Mouse (Mus musculus): ENCODE results near the gene Fam222b. TPM values are rescaled to one million over a fixed set of nuclear protein-coding genes. Genes with fewer than 3 reads are reported as not detected.
"Not testable (repeated sequence)": the region's sequence is repeated elsewhere in the genome, so short reads cannot be mapped to it uniquely, and the experiment has no call there.

The Fam222b gene
- polyA plus RNA-seq, 1 experiment from 2014 or later: 18.2 TPM

DNA sequence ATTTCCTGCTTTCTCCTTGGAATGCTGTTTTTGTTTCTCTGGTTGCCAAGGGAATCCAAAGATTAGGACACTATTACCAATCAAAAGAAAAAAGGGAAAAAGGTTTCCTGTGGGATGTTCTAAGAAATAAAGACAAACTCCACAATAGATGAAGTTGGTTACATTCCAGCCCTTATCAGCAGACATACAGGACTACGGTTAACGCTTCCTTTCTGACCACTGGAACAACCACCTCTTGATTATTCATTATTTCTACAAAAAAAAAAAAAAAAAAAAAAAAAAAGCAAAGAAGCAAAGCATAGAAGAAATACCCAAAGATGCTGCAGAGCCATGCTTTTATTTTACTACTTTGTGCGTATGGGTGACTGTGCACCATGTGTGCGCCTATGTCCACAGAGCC lies 28.4 kb downstream of the Fam222b start:
- Histone ChIP-seq H3K4me2 (no peak overlapping the region), H3K27ac (no peak overlapping the region), H3K36me3 (no peaks in the 10 kb centered on the region), H3K4me3 (replicated peaks) (no peak overlapping the region), H3K9ac (no peak overlapping the region), H3K9me3 (replicated peaks) (no peaks in the 10 kb centered on the region), H3K27me3 (no peaks in the 10 kb centered on the region), H3K4me1 (peaks cover 44% of the 10 kb centered on the region)
- ATAC-seq (replicated peaks; ENCODE audit: low FRiP score): no peak
- 84% methylated on average over 4 of the region's 4 CpGs for WGBS

DNA sequence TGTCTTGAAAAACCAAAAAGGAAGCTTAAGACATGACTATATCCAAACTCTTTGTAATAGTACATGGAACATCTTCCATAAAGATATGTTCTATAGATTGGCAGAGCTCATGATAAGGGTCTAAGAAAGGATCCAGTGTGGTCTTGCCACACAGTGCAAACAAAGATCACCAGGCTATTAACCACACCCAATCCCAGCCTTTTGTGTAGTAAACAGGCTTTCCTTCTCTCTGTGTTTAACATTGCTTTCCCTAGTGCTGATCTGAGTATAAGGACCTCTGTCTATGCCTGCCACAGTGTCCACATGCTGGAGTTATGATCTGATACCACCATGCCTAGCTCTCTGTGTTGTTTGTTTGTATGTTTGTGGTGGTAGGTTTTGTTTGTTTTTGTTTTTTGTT lies 29.3 kb downstream of the Fam222b start:
- no peaks in the 10 kb centered on the region for H3K36me3 ChIP-seq
- H3K4me3 ChIP-seq (replicated peaks): no peak overlapping the region
- H3K27me3 ChIP-seq: no peaks in the 10 kb centered on the region
- H3K4me1 ChIP-seq: peaks cover 44% of the 10 kb centered on the region
- no peak overlapping the region for H3K9ac ChIP-seq
- H3K27ac ChIP-seq: no peak overlapping the region
- H3K9me3 ChIP-seq (replicated peaks): no peaks in the 10 kb centered on the region
- H3K4me2 ChIP-seq: no peak overlapping the region
- ATAC-seq (replicated peaks; ENCODE audit: low FRiP score): no peak

DNA sequence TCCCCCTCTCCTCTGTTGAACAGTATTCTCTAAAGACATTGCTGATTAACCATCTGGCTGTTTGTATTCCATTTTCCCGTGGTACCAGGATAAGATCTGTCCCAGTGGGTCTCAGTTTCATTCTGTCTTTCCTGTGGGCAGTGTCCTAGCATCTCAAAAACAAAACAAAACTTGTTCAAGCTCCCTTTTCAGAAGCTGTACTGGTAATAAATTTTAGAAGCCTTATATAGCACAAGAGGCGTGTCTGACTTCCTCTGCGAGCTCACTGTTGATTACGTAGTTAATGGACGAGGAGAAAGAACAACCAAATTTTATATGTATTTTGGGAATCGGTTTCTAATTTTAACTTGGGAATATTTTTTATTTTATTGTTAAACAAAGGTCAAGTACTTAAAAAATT lies 31.2 kb downstream of the Fam222b start:
- H3K27ac ChIP-seq: peak overlapping the region; percentile 71
- H3K4me3 ChIP-seq (replicated peaks): no peak overlapping the region
- no peaks in the 10 kb centered on the region for H3K27me3 ChIP-seq
- no peaks in the 10 kb centered on the region for H3K9me3 ChIP-seq (replicated peaks)
- peaks cover 33% of the 10 kb centered on the region for H3K4me1 ChIP-seq
- H3K4me2 ChIP-seq: no peak overlapping the region
- WGBS: 30% methylated on average over 6 of the region's 6 CpGs
- no peaks in the 10 kb centered on the region for H3K36me3 ChIP-seq
- no peak overlapping the region for H3K9ac ChIP-seq
- ATAC-seq (replicated peaks; ENCODE audit: low FRiP score): no peak

DNA sequence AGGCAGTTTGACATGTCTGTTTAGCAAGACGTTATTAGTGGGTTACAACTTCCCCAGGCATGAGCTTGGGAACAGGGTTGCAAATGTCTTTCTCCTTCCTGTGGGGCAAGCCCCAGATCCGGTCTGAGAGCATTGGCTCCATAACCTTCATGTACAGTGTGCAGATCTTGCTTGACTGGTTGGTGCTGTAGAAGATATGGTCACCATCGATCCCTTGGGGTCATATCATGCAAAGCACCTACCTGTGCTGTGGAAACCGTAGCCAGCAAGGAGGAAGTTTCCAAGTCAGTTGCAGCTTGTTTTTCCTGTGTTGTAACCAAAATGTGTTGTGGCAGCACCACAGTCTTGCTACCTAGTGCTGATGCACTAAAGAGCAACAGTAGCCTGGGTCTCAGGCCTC lies 32.3 kb downstream of the Fam222b start:
- no peaks in the 10 kb centered on the region for H3K36me3 ChIP-seq
- H3K4me1 ChIP-seq: peaks cover 23% of the 10 kb centered on the region
- no peaks in the 10 kb centered on the region for H3K27me3 ChIP-seq
- H3K27ac ChIP-seq: no peak overlapping the region
- ATAC-seq (replicated peaks; ENCODE audit: low FRiP score): no peak
- 67% methylated on average over 4 of the region's 4 CpGs for WGBS
- no peaks in the 10 kb centered on the region for H3K9me3 ChIP-seq (replicated peaks)
- H3K4me3 ChIP-seq (replicated peaks): no peak overlapping the region
- H3K9ac ChIP-seq: no peak overlapping the region
- no peak overlapping the region for H3K4me2 ChIP-seq

DNA sequence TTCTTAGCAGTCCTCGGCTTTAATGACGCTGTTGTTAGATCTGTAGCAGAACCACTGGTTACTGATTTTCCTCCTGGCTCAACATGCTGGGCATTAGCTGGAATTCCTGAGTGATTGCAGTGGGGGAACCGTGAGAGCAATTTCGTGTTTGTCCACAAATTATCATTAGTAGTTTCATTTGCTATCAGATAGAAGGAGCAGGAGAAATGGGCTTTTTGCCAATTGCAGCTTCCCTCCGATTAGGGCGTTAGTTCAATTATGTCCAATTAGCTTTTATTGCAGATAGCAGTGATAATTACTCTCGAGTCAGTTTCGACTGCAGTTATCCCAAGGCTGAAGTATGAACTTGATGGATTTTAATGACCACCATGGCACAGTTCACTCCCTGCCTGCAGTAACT lies 35.0 kb downstream of the Fam222b start:
- WGBS: 60% methylated on average over 8 of the region's 8 CpGs
- ATAC-seq (replicated peaks; ENCODE audit: low FRiP score): no peak
- H3K4me1 ChIP-seq: peaks cover 23% of the 10 kb centered on the region
- no peaks in the 10 kb centered on the region for H3K9me3 ChIP-seq (replicated peaks)
- H3K4me2 ChIP-seq: no peak overlapping the region
- H3K36me3 ChIP-seq: no peaks in the 10 kb centered on the region
- no peak overlapping the region for H3K4me3 ChIP-seq (replicated peaks)
- H3K27ac ChIP-seq: no peak overlapping the region
- H3K9ac ChIP-seq: no peak overlapping the region
- no peaks in the 10 kb centered on the region for H3K27me3 ChIP-seq

DNA sequence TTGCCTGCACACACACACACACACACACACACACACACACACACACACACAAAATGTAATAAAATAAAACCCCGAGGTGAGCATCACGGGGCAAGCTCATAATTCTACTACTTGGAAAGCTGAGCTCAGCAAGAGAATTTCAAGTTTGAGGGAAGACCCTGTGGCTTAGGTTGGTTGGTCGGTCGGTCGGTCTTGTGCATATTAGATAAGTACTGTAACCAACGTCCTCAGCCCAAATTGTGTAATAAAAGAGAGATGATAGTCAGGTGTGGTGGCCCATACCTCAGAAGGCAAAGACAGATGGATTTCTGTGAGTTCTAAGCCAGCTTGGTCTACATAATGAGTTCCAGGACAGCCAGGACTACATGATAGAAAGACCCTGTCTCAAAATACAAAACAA lies 39.5 kb downstream of the Fam222b start:
- no peak for ATAC-seq (replicated peaks; ENCODE audit: low FRiP score)
- H3K9me3 ChIP-seq (replicated peaks): no peaks in the 10 kb centered on the region
- H3K27me3 ChIP-seq: no peaks in the 10 kb centered on the region
- H3K4me1 ChIP-seq: no peaks in the 10 kb centered on the region
- WGBS: 87% methylated on average over 6 of the region's 6 CpGs
- H3K36me3 ChIP-seq: no peaks in the 10 kb centered on the region
- H3K4me2 ChIP-seq: no peak overlapping the region
- no peak overlapping the region for H3K4me3 ChIP-seq (replicated peaks)
- H3K9ac ChIP-seq: no peak overlapping the region
- H3K27ac ChIP-seq: no peak overlapping the region

DNA sequence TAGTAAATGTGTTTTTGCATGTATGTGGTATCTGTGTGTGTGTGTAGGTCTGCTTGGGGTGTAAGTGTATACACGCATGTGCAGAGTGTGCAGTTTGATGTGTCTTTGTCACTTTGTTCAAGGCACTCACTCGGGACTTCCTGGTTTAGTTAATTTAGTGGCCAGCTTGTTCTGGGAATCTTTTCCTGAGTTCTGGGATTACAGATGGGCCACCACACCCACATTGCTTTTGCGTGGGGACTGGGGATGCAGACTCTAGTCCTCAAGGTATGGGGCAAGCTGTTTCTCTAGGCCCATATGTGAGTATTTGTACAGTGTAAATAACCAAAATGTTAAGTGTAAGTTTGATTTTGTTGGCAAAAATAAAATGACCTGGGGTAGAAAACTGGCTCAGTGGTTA lies 39.9 kb downstream of the Fam222b start:
- no peaks in the 10 kb centered on the region for H3K36me3 ChIP-seq
- no peak overlapping the region for H3K27ac ChIP-seq
- H3K9ac ChIP-seq: no peak overlapping the region
- H3K4me2 ChIP-seq: no peak overlapping the region
- ATAC-seq (replicated peaks; ENCODE audit: low FRiP score): no peak
- 74% methylated on average over 3 of the region's 3 CpGs for WGBS
- no peaks in the 10 kb centered on the region for H3K27me3 ChIP-seq
- no peaks in the 10 kb centered on the region for H3K9me3 ChIP-seq (replicated peaks)
- H3K4me1 ChIP-seq: no peaks in the 10 kb centered on the region
- no peak overlapping the region for H3K4me3 ChIP-seq (replicated peaks)

DNA sequence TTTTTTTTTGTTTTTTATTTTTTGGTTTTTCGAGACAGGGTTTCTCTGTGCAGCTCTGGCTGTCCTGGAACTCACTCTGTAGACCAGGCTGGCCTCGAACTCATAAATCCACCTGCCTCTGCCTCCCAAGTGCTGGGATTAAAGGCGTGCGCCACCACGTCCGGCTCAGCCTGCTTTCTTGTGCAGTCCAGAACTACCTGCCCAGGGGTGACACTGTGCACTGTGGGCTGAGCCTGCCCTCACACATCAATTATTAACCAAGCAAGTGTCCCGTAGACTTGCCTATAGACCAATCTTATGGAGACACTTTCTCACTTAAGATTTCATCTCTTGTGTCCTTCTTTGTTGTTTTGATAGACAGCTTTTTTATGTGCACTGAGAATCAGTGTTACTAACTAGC lies 40.9 kb downstream of the Fam222b start:
- not testable (repeated sequence) for H3K27ac ChIP-seq; H3K4me2 ChIP-seq; ATAC-seq (replicated peaks; ENCODE audit: low FRiP score); H3K4me1 ChIP-seq; H3K9ac ChIP-seq; H3K36me3 ChIP-seq; H3K9me3 ChIP-seq (replicated peaks); H3K4me3 ChIP-seq (replicated peaks); H3K27me3 ChIP-seq
- 69% methylated on average over 7 of the region's 7 CpGs for WGBS

DNA sequence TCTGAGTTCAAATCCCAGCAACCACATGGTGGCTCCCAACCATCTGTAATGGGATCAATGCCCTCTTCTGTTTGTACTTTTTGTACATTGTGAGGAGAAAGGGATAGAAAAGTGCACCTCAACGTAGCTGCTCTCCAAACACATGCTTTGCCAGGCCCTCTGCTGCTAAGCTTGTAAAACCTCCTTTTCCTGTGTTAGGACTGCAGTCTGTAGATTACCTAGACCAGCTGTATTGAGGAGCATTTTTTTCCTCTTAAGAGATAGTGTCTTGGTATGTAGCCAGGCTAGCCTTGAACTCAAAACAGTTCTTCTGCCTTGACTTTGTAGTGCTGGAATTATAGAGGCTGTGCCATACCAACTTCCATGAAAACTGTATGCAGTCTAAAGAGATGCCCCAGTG lies 41.7 kb downstream of the Fam222b start:
- Histone ChIP-seq H3K27me3 (no peaks in the 10 kb centered on the region), H3K27ac (no peak overlapping the region), H3K4me3 (replicated peaks) (no peak overlapping the region), H3K36me3 (no peaks in the 10 kb centered on the region), H3K4me2 (no peak overlapping the region), H3K9me3 (replicated peaks) (no peaks in the 10 kb centered on the region), H3K4me1 (no peaks in the 10 kb centered on the region), H3K9ac (no peak overlapping the region)
- no peak for ATAC-seq (replicated peaks; ENCODE audit: low FRiP score)
- 95% methylated on average over 1 of the region's 1 CpGs for WGBS

DNA sequence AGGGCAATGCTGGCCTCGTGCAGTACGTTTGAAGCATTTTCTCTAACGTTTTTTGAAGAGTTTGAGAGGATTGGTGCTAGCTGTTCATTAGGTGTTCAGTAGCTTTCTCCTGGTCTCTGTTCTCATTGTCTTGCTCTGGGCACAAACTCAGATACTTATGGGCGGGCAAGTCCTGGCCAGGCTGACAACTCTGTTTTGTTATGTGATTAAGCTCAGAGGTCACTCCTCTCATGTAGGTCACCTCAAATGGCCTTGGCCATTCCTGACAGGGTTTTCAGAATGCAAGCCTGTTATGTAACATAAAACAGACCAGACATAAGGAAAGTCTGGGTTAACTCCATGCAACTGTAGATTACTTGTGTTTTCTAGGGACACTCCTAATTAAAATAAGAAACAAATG lies 43.1 kb downstream of the Fam222b start:
- WGBS: 85% methylated on average over 4 of the region's 4 CpGs
- Histone ChIP-seq H3K36me3 (no peaks in the 10 kb centered on the region), H3K4me3 (replicated peaks) (no peak overlapping the region), H3K9ac (no peak overlapping the region), H3K4me1 (no peaks in the 10 kb centered on the region), H3K27ac (no peak overlapping the region), H3K9me3 (replicated peaks) (no peaks in the 10 kb centered on the region), H3K27me3 (no peaks in the 10 kb centered on the region), H3K4me2 (no peak overlapping the region)
- no peak for ATAC-seq (replicated peaks; ENCODE audit: low FRiP score)

DNA sequence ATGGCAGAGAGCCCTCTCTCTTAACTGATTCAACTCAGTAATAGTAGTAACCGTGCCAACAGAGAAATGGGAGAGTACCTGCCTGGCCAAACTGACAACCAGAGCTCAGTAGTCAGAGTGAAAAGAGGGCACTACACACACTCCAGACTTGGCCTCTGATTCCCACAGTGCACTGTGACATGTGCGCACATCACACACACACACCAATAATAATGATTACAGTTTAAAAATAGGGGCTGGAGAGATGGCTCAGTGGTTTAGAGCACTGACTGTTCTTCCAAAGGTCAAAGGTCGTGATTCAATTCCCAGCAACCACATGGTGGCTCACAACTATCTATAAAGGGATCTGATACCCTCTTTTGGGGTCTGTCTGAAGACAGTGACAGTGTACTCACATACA lies 43.6 kb downstream of the Fam222b start:
- no peak overlapping the region for H3K4me2 ChIP-seq
- H3K9me3 ChIP-seq (replicated peaks): no peaks in the 10 kb centered on the region
- no peaks in the 10 kb centered on the region for H3K27me3 ChIP-seq
- H3K27ac ChIP-seq: no peak overlapping the region
- no peak overlapping the region for H3K9ac ChIP-seq
- no peak for ATAC-seq (replicated peaks; ENCODE audit: low FRiP score)
- WGBS: 89% methylated on average over 3 of the region's 3 CpGs
- H3K4me1 ChIP-seq: no peaks in the 10 kb centered on the region
- no peak overlapping the region for H3K4me3 ChIP-seq (replicated peaks)
- H3K36me3 ChIP-seq: peaks cover 2% of the 10 kb centered on the region

DNA sequence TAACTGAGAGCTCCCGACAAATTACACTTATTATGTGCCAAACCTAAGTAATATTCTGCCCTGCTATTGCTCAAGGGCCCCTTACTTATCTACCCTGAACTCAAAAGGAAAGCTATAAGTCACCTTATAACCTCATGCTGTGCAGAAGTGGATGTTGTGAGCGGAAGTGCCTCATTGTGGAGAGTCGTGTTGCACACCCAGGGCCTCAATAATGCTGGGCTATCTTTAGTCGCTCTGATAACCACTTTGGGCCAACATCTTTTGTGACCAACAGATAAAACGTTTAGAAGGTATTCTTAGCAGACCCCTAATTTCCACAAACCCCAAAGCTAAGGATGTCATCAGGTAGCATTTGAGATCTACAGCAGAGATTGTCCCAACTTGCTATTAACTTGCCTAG lies 46.2 kb downstream of the Fam222b start:
- Histone ChIP-seq H3K9ac (no peak overlapping the region), H3K36me3 (peaks cover 29% of the 10 kb centered on the region), H3K4me2 (no peak overlapping the region), H3K27ac (no peak overlapping the region), H3K4me3 (replicated peaks) (no peak overlapping the region), H3K27me3 (no peaks in the 10 kb centered on the region), H3K9me3 (replicated peaks) (no peaks in the 10 kb centered on the region), H3K4me1 (no peaks in the 10 kb centered on the region)
- ATAC-seq (replicated peaks; ENCODE audit: low FRiP score): no peak
- WGBS: 78% methylated on average over 5 of the region's 5 CpGs

DNA sequence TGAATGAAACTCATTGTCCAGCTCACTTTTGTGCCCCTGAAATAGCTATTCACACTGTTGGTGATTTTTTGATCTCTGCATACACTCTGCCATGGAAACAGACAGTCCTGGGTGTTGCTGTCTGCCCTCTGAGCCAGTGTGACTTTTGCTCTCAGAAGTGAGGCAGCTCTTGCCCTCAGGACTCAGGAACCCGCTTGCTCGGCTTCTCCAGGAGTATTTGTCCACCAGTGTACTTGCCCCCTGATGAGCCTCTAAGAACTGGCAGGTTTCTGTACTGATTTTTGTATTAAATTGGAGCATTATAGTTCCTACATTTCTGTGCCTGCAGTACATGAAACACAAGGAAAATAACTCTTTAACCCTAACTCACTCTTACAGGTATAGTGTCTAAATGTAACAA lies 49.1 kb downstream of the Fam222b start:
- Histone ChIP-seq H3K9me3 (replicated peaks) (no peaks in the 10 kb centered on the region), H3K4me3 (replicated peaks) (no peak overlapping the region), H3K27me3 (no peaks in the 10 kb centered on the region), H3K36me3 (peaks cover 54% of the 10 kb centered on the region), H3K9ac (no peak overlapping the region), H3K4me2 (no peak overlapping the region), H3K27ac (no peak overlapping the region), H3K4me1 (no peaks in the 10 kb centered on the region)
- ATAC-seq (replicated peaks; ENCODE audit: low FRiP score): no peak
- WGBS: 91% methylated on average over 2 of the region's 2 CpGs
